Mouse (Mus musculus): ENCODE data around the gene Jph3. TPM values are rescaled to one million over a fixed set of nuclear protein-coding genes. Genes with fewer than 3 reads are reported as not detected.

Gene Jph3
- polyA plus RNA-seq, 1 experiment, result 57.2 TPM

- TF ChIP-seq POLR2A (IDR thresholded peaks at IDR 0.05; ENCODE audit: borderline replicate concordance, extremely low read depth, insufficient read depth, insufficient read length, poor library complexity, severe bottlenecking) (no peak), CTCF (IDR thresholded peaks at IDR 0.05; ENCODE audit: borderline replicate concordance, extremely low read depth, insufficient read depth, insufficient read length) (peak; percentile 76)
- DNase-seq (ENCODE audit: low read depth), result peak; percentile 65
These were observed 111.8 kb downstream of the Jph3 start for GRCm38 (mm10) chr8:121841242-121841641.

GRCm38 (mm10) chr8:121842064-121842955 lies 112.9 kb downstream of the Jph3 start:
- TF ChIP-seq POLR2A (IDR thresholded peaks at IDR 0.05; ENCODE audit: borderline replicate concordance, extremely low read depth, insufficient read depth, insufficient read length, poor library complexity, severe bottlenecking) (no peak), CTCF (IDR thresholded peaks at IDR 0.05; ENCODE audit: borderline replicate concordance, extremely low read depth, insufficient read depth, insufficient read length) (no peak)
- DNase-seq (ENCODE audit: low read depth), result no peak

- TF ChIP-seq CTCF (IDR thresholded peaks at IDR 0.05; ENCODE audit: borderline replicate concordance, extremely low read depth, insufficient read depth, insufficient read length) (no peak), POLR2A (IDR thresholded peaks at IDR 0.05; ENCODE audit: borderline replicate concordance, extremely low read depth, insufficient read depth, insufficient read length, poor library complexity, severe bottlenecking) (no peak)
- no peak for DNase-seq (ENCODE audit: low read depth)
These were observed 113.8 kb downstream of the Jph3 start for GRCm38 (mm10) chr8:121843184-121843733.

Other genes starting within 250 kb of the Jph3 start
- not detected in 2 replicates for gene 1700018B08Rik, start 185.3 kb upstream of the Jph3 start, polyA plus RNA-seq (2012; rRNA removed)
- gene Fbxo31, start 150.8 kb upstream of the Jph3 start, polyA plus RNA-seq (2012; rRNA removed), result 37.2 and 38.8 TPM in 2 replicates
- gene Map1lc3b, start 139.3 kb upstream of the Jph3 start, polyA plus RNA-seq (2012; rRNA removed), result 72.7 and 121 TPM in 2 replicates
- gene Zcchc14, start 76.7 kb upstream of the Jph3 start, polyA plus RNA-seq (2012; rRNA removed), result 66.6 and 84.4 TPM in 2 replicates
- 41.8 and 45.2 TPM in 2 replicates for gene Klhdc4, start 99.9 kb downstream of the Jph3 start, polyA plus RNA-seq (2012; rRNA removed)
- gene Slc7a5, start 178.1 kb downstream of the Jph3 start, polyA plus RNA-seq (2012; rRNA removed), result 98.8 and 113 TPM in 2 replicates
- 0.14 and 0.44 TPM in 2 replicates for gene Car5a, start 215.3 kb downstream of the Jph3 start, polyA plus RNA-seq (2012; rRNA removed)
- gene Banp, start 220.1 kb downstream of the Jph3 start, polyA plus RNA-seq (2012; rRNA removed), result 114 and 148 TPM in 2 replicates

Measured in brain, embryonic 14.5 days (tissue).